Mouse (Mus musculus): Measurements from ENCODE around the gene 1700001O22Rik. TPM values are rescaled to one million over a fixed set of nuclear protein-coding genes. Genes with fewer than 3 reads are reported as not detected.

Gene 1700001O22Rik
- polyA plus RNA-seq, 1 experiment from 2014 or later = 1.8 TPM

- peaks cover 6% of the 10 kb centered on the region; the same call in 1 of the 2 replicates for H3K9me3 ChIP-seq (ENCODE audit: control insufficient read depth, low read length)
- H3K27ac ChIP-seq (replicated peaks in 1 of 2; ENCODE audit: control insufficient read depth in 1 of 2, insufficient read depth in 1 of 2, low read depth in 2 of 2, low read length in 2 of 2) = no peak overlapping the region
- WGBS = 65% methylated on average over 5 of the region's 5 CpGs
- peaks cover 3 to 10% of the 10 kb centered on the region in 2 experiments for H3K4me1 ChIP-seq (ENCODE audit: control insufficient read depth in 2 of 2, insufficient read depth in 2 of 2, low read length in 2 of 2)
- H3K9ac ChIP-seq (ENCODE audit: low read length) = no peak overlapping the region
- H3K27me3 ChIP-seq (ENCODE audit: control insufficient read depth, insufficient read depth, low read length) = no peaks in the 10 kb centered on the region
- no peak overlapping the region for H3K4me3 ChIP-seq (ENCODE audit: control insufficient read depth in 1 of 2, insufficient read depth in 1 of 2, low read depth in 1 of 2, low read length in 2 of 2)
- no peak overlapping the region for H3K4me2 ChIP-seq (ENCODE audit: low read length)
- ATAC-seq (ENCODE audit: insufficient number of reproducible peaks, insufficient read depth, low FRiP score, low read depth) = no peak
- H3K36me3 ChIP-seq (ENCODE audit: control insufficient read depth, insufficient read depth, low read length) = no peaks in the 10 kb centered on the region
These were observed 37.0 kb downstream of the 1700001O22Rik start for GRCm38 (mm10) chr2:30766446-30766845.

- Histone ChIP-seq H3K4me1 (ENCODE audit: control insufficient read depth in 2 of 2, insufficient read depth in 2 of 2, low read length in 2 of 2) (peaks cover 30 to 33% of the 10 kb centered on the region in 2 experiments), H3K9me3 (ENCODE audit: control insufficient read depth, low read length) (peaks cover 9% of the 10 kb centered on the region), H3K4me3 (ENCODE audit: control insufficient read depth in 1 of 2, insufficient read depth in 1 of 2, low read depth in 1 of 2, low read length in 2 of 2) (no peak overlapping the region), H3K27me3 (ENCODE audit: control insufficient read depth, insufficient read depth, low read length) (no peaks in the 10 kb centered on the region), H3K27ac (replicated peaks in 1 of 2; ENCODE audit: control insufficient read depth in 1 of 2, insufficient read depth in 1 of 2, low read depth in 2 of 2, low read length in 2 of 2) (0 out of 4 replicates have a peak overlapping the region, but pooled peaks of 1 of the 2 experiments have one; percentile 2), H3K9ac (ENCODE audit: low read length) (no peak overlapping the region), H3K36me3 (ENCODE audit: control insufficient read depth, insufficient read depth, low read length) (no peaks in the 10 kb centered on the region), H3K4me2 (ENCODE audit: low read length) (no peak overlapping the region)
- ATAC-seq (ENCODE audit: insufficient number of reproducible peaks, insufficient read depth, low FRiP score, low read depth) = no peak
- WGBS = 60% methylated on average over 6 of the region's 6 CpGs
These were observed 42.8 kb downstream of the 1700001O22Rik start for GRCm38 (mm10) chr2:30760706-30761105.

- H3K36me3 ChIP-seq (ENCODE audit: control insufficient read depth, insufficient read depth, low read length) = no peaks in the 10 kb centered on the region
- peaks cover 10% of the 10 kb centered on the region for H3K9me3 ChIP-seq (ENCODE audit: control insufficient read depth, low read length)
- no peak overlapping the region for H3K9ac ChIP-seq (ENCODE audit: low read length)
- H3K4me2 ChIP-seq (ENCODE audit: low read length) = no peak overlapping the region
- peaks cover 30 to 33% of the 10 kb centered on the region in 2 experiments for H3K4me1 ChIP-seq (ENCODE audit: control insufficient read depth in 2 of 2, insufficient read depth in 2 of 2, low read length in 2 of 2)
- WGBS = 70% methylated on average over 10 of the region's 10 CpGs
- H3K4me3 ChIP-seq (ENCODE audit: control insufficient read depth in 1 of 2, insufficient read depth in 1 of 2, low read depth in 1 of 2, low read length in 2 of 2) = no peak overlapping the region
- peak overlapping the region; percentile 92 to 95; a peak in 3 of 4 replicates for H3K27ac ChIP-seq (replicated peaks in 1 of 2; ENCODE audit: control insufficient read depth in 1 of 2, insufficient read depth in 1 of 2, low read depth in 2 of 2, low read length in 2 of 2)
- no peaks in the 10 kb centered on the region for H3K27me3 ChIP-seq (ENCODE audit: control insufficient read depth, insufficient read depth, low read length)
- no peak for ATAC-seq (ENCODE audit: insufficient number of reproducible peaks, insufficient read depth, low FRiP score, low read depth)
These were observed 43.5 kb downstream of the 1700001O22Rik start for GRCm38 (mm10) chr2:30759858-30760547.

- ATAC-seq (ENCODE audit: insufficient number of reproducible peaks, insufficient read depth, low FRiP score, low read depth) = no peak
- 0 out of 2 replicates have a peak overlapping the region, but pooled peaks have one; percentile 65 for H3K9ac ChIP-seq (ENCODE audit: low read length)
- H3K4me2 ChIP-seq (ENCODE audit: low read length) = no peak overlapping the region
- H3K27me3 ChIP-seq (ENCODE audit: control insufficient read depth, insufficient read depth, low read length) = no peaks in the 10 kb centered on the region
- H3K4me3 ChIP-seq (ENCODE audit: control insufficient read depth in 1 of 2, insufficient read depth in 1 of 2, low read depth in 1 of 2, low read length in 2 of 2) = no peak overlapping the region
- peaks cover 30 to 33% of the 10 kb centered on the region in 2 experiments for H3K4me1 ChIP-seq (ENCODE audit: control insufficient read depth in 2 of 2, insufficient read depth in 2 of 2, low read length in 2 of 2)
- no peaks in the 10 kb centered on the region for H3K36me3 ChIP-seq (ENCODE audit: control insufficient read depth, insufficient read depth, low read length)
- peaks cover 10% of the 10 kb centered on the region for H3K9me3 ChIP-seq (ENCODE audit: control insufficient read depth, low read length)
- 82% methylated on average over 4 of the region's 4 CpGs for WGBS
- peak overlapping the region; percentile 92 to 95; a peak in 3 of 4 replicates for H3K27ac ChIP-seq (replicated peaks in 1 of 2; ENCODE audit: control insufficient read depth in 1 of 2, insufficient read depth in 1 of 2, low read depth in 2 of 2, low read length in 2 of 2)
These were observed 44.0 kb downstream of the 1700001O22Rik start for GRCm38 (mm10) chr2:30759442-30759841.

- no peaks in the 10 kb centered on the region for H3K27me3 ChIP-seq (ENCODE audit: control insufficient read depth, insufficient read depth, low read length)
- H3K36me3 ChIP-seq (ENCODE audit: control insufficient read depth, insufficient read depth, low read length) = no peaks in the 10 kb centered on the region
- WGBS = 56% methylated on average over 4 of the region's 4 CpGs
- no peak overlapping the region for H3K4me3 ChIP-seq (ENCODE audit: control insufficient read depth in 1 of 2, insufficient read depth in 1 of 2, low read depth in 1 of 2, low read length in 2 of 2)
- H3K9me3 ChIP-seq (ENCODE audit: control insufficient read depth, low read length) = peaks cover 10% of the 10 kb centered on the region
- no peak for ATAC-seq (ENCODE audit: insufficient number of reproducible peaks, insufficient read depth, low FRiP score, low read depth)
- peak overlapping the region; percentile 92 to 95 for H3K27ac ChIP-seq (replicated peaks in 1 of 2; ENCODE audit: control insufficient read depth in 1 of 2, insufficient read depth in 1 of 2, low read depth in 2 of 2, low read length in 2 of 2)
- peak overlapping the region; percentile 65 for H3K9ac ChIP-seq (ENCODE audit: low read length)
- peak overlapping the region; percentile 50 for H3K4me2 ChIP-seq (ENCODE audit: low read length)
- peaks cover 30 to 33% of the 10 kb centered on the region in 2 experiments for H3K4me1 ChIP-seq (ENCODE audit: control insufficient read depth in 2 of 2, insufficient read depth in 2 of 2, low read length in 2 of 2)
These were observed 44.4 kb downstream of the 1700001O22Rik start for GRCm38 (mm10) chr2:30759088-30759374.

- H3K36me3 ChIP-seq (ENCODE audit: control insufficient read depth, insufficient read depth, low read length) = no peaks in the 10 kb centered on the region
- H3K4me2 ChIP-seq (ENCODE audit: low read length) = peak overlapping the region; percentile 50
- peak overlapping the region; percentile 92 to 95 for H3K27ac ChIP-seq (replicated peaks in 1 of 2; ENCODE audit: control insufficient read depth in 1 of 2, insufficient read depth in 1 of 2, low read depth in 2 of 2, low read length in 2 of 2)
- peaks cover 10% of the 10 kb centered on the region for H3K9me3 ChIP-seq (ENCODE audit: control insufficient read depth, low read length)
- WGBS = 2% methylated on average over 17 of the region's 17 CpGs
- H3K9ac ChIP-seq (ENCODE audit: low read length) = peak overlapping the region; percentile 65
- H3K4me3 ChIP-seq (ENCODE audit: control insufficient read depth in 1 of 2, insufficient read depth in 1 of 2, low read depth in 1 of 2, low read length in 2 of 2) = no peak overlapping the region
- ATAC-seq (ENCODE audit: insufficient number of reproducible peaks, insufficient read depth, low FRiP score, low read depth) = peak; percentile 92
- H3K4me1 ChIP-seq (ENCODE audit: control insufficient read depth in 2 of 2, insufficient read depth in 2 of 2, low read length in 2 of 2) = peaks cover 30 to 34% of the 10 kb centered on the region in 2 experiments
- no peaks in the 10 kb centered on the region for H3K27me3 ChIP-seq (ENCODE audit: control insufficient read depth, insufficient read depth, low read length)
These were observed 44.9 kb downstream of the 1700001O22Rik start for GRCm38 (mm10) chr2:30758341-30759087.

- Histone ChIP-seq H3K27me3 (ENCODE audit: control insufficient read depth, insufficient read depth, low read length) (no peaks in the 10 kb centered on the region), H3K9me3 (ENCODE audit: control insufficient read depth, low read length) (peaks cover 4% of the 10 kb centered on the region), H3K9ac (ENCODE audit: low read length) (no peak overlapping the region), H3K36me3 (ENCODE audit: control insufficient read depth, insufficient read depth, low read length) (no peaks in the 10 kb centered on the region), H3K4me2 (ENCODE audit: low read length) (no peak overlapping the region), H3K4me1 (ENCODE audit: control insufficient read depth in 2 of 2, insufficient read depth in 2 of 2, low read length in 2 of 2) (peaks cover 35 to 40% of the 10 kb centered on the region in 2 experiments), H3K27ac (replicated peaks in 1 of 2; ENCODE audit: control insufficient read depth in 1 of 2, insufficient read depth in 1 of 2, low read depth in 2 of 2, low read length in 2 of 2) (peak overlapping the region in 1 of 2 experiments; percentile 95; a peak in 2 of 4 replicates), H3K4me3 (ENCODE audit: control insufficient read depth in 1 of 2, insufficient read depth in 1 of 2, low read depth in 1 of 2, low read length in 2 of 2) (no peak overlapping the region)
- 87% methylated on average over 10 of the region's 10 CpGs for WGBS
- no peak for ATAC-seq (ENCODE audit: insufficient number of reproducible peaks, insufficient read depth, low FRiP score, low read depth)
These were observed 46.3 kb downstream of the 1700001O22Rik start for GRCm38 (mm10) chr2:30756962-30757715.

All from heart, embryonic 14.5 days (tissue).